Mouse (Mus musculus): ENCODE measurements around the gene Smarcd3. TPM values are rescaled to one million over a fixed set of nuclear protein-coding genes. Genes with fewer than 3 reads are reported as not detected.

Smarcd3 gene
- 10 to 100 TPM; 85.5 to 92.0 (median 89.1) TPM for total RNA-seq (2022)

GRCm38 (mm10) chr5:24623986-24624821, at the start of gene Smarcd3:
Gene Smarcd3, minus strand, starts transcription at chr5:24624411.
- DNase-seq (ENCODE audit: low spot score in 2 of 2), result peak; percentile 79 to 84

- DNase-seq (ENCODE audit: low spot score in 2 of 2), result no peak
Measured at GRCm38 (mm10) chr5:24661457-24661856, 37.2 kb upstream of the Smarcd3 start.

GRCm38 (mm10) chr5:24659708-24660423, 35.7 kb upstream of the Smarcd3 start:
- DNase-seq (ENCODE audit: low spot score in 2 of 2), result no peak

- DNase-seq (ENCODE audit: low spot score in 2 of 2), result peak; percentile 41 to 66
Measured at GRCm38 (mm10) chr5:24657113-24657512, 32.9 kb upstream of the Smarcd3 start.

GRCm38 (mm10) chr5:24654491-24654890, 30.3 kb upstream of the Smarcd3 start:
- no peak for DNase-seq (ENCODE audit: low spot score in 2 of 2)

- no peak for DNase-seq (ENCODE audit: low spot score in 2 of 2)
Measured at GRCm38 (mm10) chr5:24652780-24653179, 28.6 kb upstream of the Smarcd3 start.

- peak; percentile 44 to 92 for DNase-seq (ENCODE audit: low spot score in 2 of 2)
Measured at GRCm38 (mm10) chr5:24651768-24652752, 27.8 kb upstream of the Smarcd3 start.

- DNase-seq (ENCODE audit: low spot score in 2 of 2), result no peak
Measured at GRCm38 (mm10) chr5:24651356-24651755, 27.1 kb upstream of the Smarcd3 start.

GRCm38 (mm10) chr5:24649701-24650100, 25.5 kb upstream of the Smarcd3 start:
- DNase-seq (ENCODE audit: low spot score in 2 of 2), result no peak

- no peak for DNase-seq (ENCODE audit: low spot score in 2 of 2)
Measured at GRCm38 (mm10) chr5:24649231-24649630, 25.0 kb upstream of the Smarcd3 start.

GRCm38 (mm10) chr5:24645454-24645853, 21.2 kb upstream of the Smarcd3 start:
- DNase-seq (ENCODE audit: low spot score in 2 of 2), result no peak

- DNase-seq (ENCODE audit: low spot score in 2 of 2), result no peak
Measured at GRCm38 (mm10) chr5:24639081-24639480, 14.9 kb upstream of the Smarcd3 start.

GRCm38 (mm10) chr5:24638131-24638530, 13.9 kb upstream of the Smarcd3 start:
- DNase-seq (ENCODE audit: low spot score in 2 of 2), result no peak

- DNase-seq (ENCODE audit: low spot score in 2 of 2), result no peak
Measured at GRCm38 (mm10) chr5:24636987-24637386, 12.8 kb upstream of the Smarcd3 start.

GRCm38 (mm10) chr5:24635526-24636141, 11.4 kb upstream of the Smarcd3 start:
- DNase-seq (ENCODE audit: low spot score in 2 of 2), result no peak

- no peak for DNase-seq (ENCODE audit: low spot score in 2 of 2)
Measured at GRCm38 (mm10) chr5:24635093-24635492, 10.9 kb upstream of the Smarcd3 start.

- no peak for DNase-seq (ENCODE audit: low spot score in 2 of 2)
Measured at GRCm38 (mm10) chr5:24629712-24630111, 5.5 kb upstream of the Smarcd3 start.

- no peak for DNase-seq (ENCODE audit: low spot score in 2 of 2)
Measured at GRCm38 (mm10) chr5:24624822-24625120, 560 bp upstream of the Smarcd3 start.

- DNase-seq (ENCODE audit: low spot score in 2 of 2), result peak in 1 of 2 experiments; percentile 38
Measured at GRCm38 (mm10) chr5:24623041-24623985, 898 bp downstream of the Smarcd3 start.
